8 mouse cellular contexts compared by ENCODE assay signal in genomic region chr13:41220304-41220834, GRCm38 (mm10). TPM values are rescaled to one million over a fixed set of nuclear protein-coding genes. Genes with fewer than 3 reads are reported as not detected.
DNase-seq lines count a peak whose midpoint lies in the region; ATAC-seq and TF ChIP-seq lines count a peak whose summit lies in the region.

Gene Elovl2, minus strand, starts transcription at chr13:41220405.

- peaks cover 5% of the 10 kb centered on the region; the same call in 1 of the 2 replicates for H3K4me1 ChIP-seq in intestine, embryonic 15.5 days (replicated peaks)
- H3K4me1 ChIP-seq in limb, embryonic 10.5 days = peaks cover 12% of the 10 kb centered on the region
- no peaks in the 10 kb centered on the region; the same call in 1 of the 2 replicates for H3K4me1 ChIP-seq in midbrain, embryonic 11.5 days (ENCODE audit: control insufficient read depth, insufficient read depth, low read length)
- H3K4me1 ChIP-seq in small intestine, adult 2 months (ENCODE audit: control insufficient read depth, insufficient read depth, insufficient read length, low read length) = peaks cover 3% of the 10 kb centered on the region

- peak within 1 kb of the TSS; percentile 65 for H3K4me3 ChIP-seq in intestine, embryonic 15.5 days (replicated peaks)
- peak within 1 kb of the TSS; percentile 68 for H3K4me3 ChIP-seq in limb, embryonic 10.5 days
- H3K4me3 ChIP-seq in midbrain, embryonic 11.5 days (ENCODE audit: low read depth, low read length) = peak within 1 kb of the TSS; percentile 59
- peak within 1 kb of the TSS; percentile 56 for H3K4me3 ChIP-seq in small intestine, adult 2 months (ENCODE audit: low read depth, low read length)

- peak; percentile 70; the same call in 1 of the 2 replicates for TF ChIP-seq CTCF in small intestine, adult 2 months (IDR thresholded peaks at IDR 0.05; ENCODE audit: extremely low read depth, insufficient read length, insufficient replicate concordance, low read depth, low read length)

- H3K36me3 ChIP-seq in intestine, embryonic 15.5 days = no peaks in the 10 kb centered on the region
- no peaks in the 10 kb centered on the region for H3K36me3 ChIP-seq in limb, embryonic 10.5 days
- no peaks in the 10 kb centered on the region for H3K36me3 ChIP-seq in midbrain, embryonic 11.5 days (ENCODE audit: control insufficient read depth, insufficient read depth, low read length)
- H3K36me3 ChIP-seq in small intestine, adult 2 months (ENCODE audit: control insufficient read depth, insufficient read depth, low read length) = no peaks in the 10 kb centered on the region

- ATAC-seq in intestine, embryonic 15.5 days = peak; percentile 96
- peak; percentile 96 for ATAC-seq in midbrain, embryonic 11.5 days (ENCODE audit: low FRiP score)
- no peak for ATAC-seq in monocyte, adult 5-6 weeks (replicated peaks; ENCODE audit: insufficient number of reproducible peaks, low FRiP score, low TSS enrichment, poor library complexity, severe bottlenecking)

- H3K9me3 ChIP-seq in intestine, embryonic 15.5 days = no peaks in the 10 kb centered on the region
- no peaks in the 10 kb centered on the region for H3K9me3 ChIP-seq in limb, embryonic 10.5 days (replicated peaks)
- peaks cover 9% of the 10 kb centered on the region for H3K9me3 ChIP-seq in midbrain, embryonic 11.5 days (ENCODE audit: control insufficient read depth, low read length)

- peak within 1 kb of the TSS; percentile 51 for H3K9ac ChIP-seq in intestine, embryonic 15.5 days
- peak within 1 kb of the TSS; percentile 82 for H3K9ac ChIP-seq in midbrain, embryonic 11.5 days (ENCODE audit: low read length)

- no peak for TF ChIP-seq POLR2A in small intestine, adult 2 months (IDR thresholded peaks at IDR 0.05; ENCODE audit: low read depth, low read length)

- peak within 1 kb of the TSS; percentile 80 for H3K4me2 ChIP-seq in intestine, embryonic 15.5 days (replicated peaks)
- H3K4me2 ChIP-seq in midbrain, embryonic 11.5 days = peak within 1 kb of the TSS; percentile 47

- WGBS in intestine, embryonic 15.5 days = 2% methylated on average over 41 of the region's 77 CpGs
- 2% methylated on average over 76 of the region's 77 CpGs for WGBS in limb, embryonic 10.5 days
- 2% methylated on average over 42 of the region's 77 CpGs for WGBS in midbrain, embryonic 11.5 days
- 2% methylated on average over 73 of the region's 77 CpGs for WGBS in small intestine, adult 2 months

- no peak within 1 kb of the TSS for H3K27ac ChIP-seq in intestine, embryonic 15.5 days
- peak within 1 kb of the TSS; percentile 89 for H3K27ac ChIP-seq in limb, embryonic 10.5 days
- H3K27ac ChIP-seq in midbrain, embryonic 11.5 days (ENCODE audit: low read depth, low read length) = peak within 1 kb of the TSS; percentile 60
- H3K27ac ChIP-seq in small intestine, adult 2 months (ENCODE audit: insufficient read depth, low read depth, low read length) = no peak within 1 kb of the TSS

- DNase-seq in adrenal gland, adult 8-10 months = peak; percentile 17
- DNase-seq in embryo, embryonic 11 days = peak; percentile 94
- DNase-seq in gonadal fat pad, adult 2 months (ENCODE audit: low read depth) = no peak
- peak; percentile 89 for DNase-seq in limb, embryonic 10.5 days (ENCODE audit: low spot score)
- peak; percentile 98 for DNase-seq in midbrain, embryonic 11.5 days (ENCODE audit: low spot score, missing footprints)

- no peaks in the 10 kb centered on the region for H3K27me3 ChIP-seq in intestine, embryonic 15.5 days (replicated peaks)
- no peaks in the 10 kb centered on the region for H3K27me3 ChIP-seq in limb, embryonic 10.5 days (ENCODE audit: low read depth, poor library complexity, severe bottlenecking)
- no peaks in the 10 kb centered on the region for H3K27me3 ChIP-seq in midbrain, embryonic 11.5 days (ENCODE audit: control insufficient read depth, insufficient read depth, low read length)
- H3K27me3 ChIP-seq in small intestine, adult 2 months (ENCODE audit: control insufficient read depth, insufficient read depth, low read length) = peaks cover 16% of the 10 kb centered on the region

RNA-seq across cellular contexts. Expression of gene Elovl2, which starts in this region (rescaled TPM):
- under 1 TPM; 0.49 to 0.78 (median 0.52) TPM for total RNA-seq in adrenal gland, adult 8-10 months (2022)
- polyA plus RNA-seq in gonadal fat pad, adult 2 months (2012; rRNA removed) = 17.1 and 22.1 TPM in 2 replicates
- 7.7 and 8.1 TPM in 2 replicates for polyA plus RNA-seq in intestine, embryonic 15.5 days (2015; fragmentation: Nextera tagmentation; extraction: Ambion mirVana)
- polyA plus RNA-seq in limb, embryonic 10.5 days (2016; fragmentation: Nextera tagmentation; extraction: Ambion mirVana) = 22.9 and 29.2 TPM in 2 replicates
- 48.3 and 56.3 TPM in 2 replicates for polyA plus RNA-seq in midbrain, embryonic 11.5 days (2014; fragmentation: Nextera tagmentation; extraction: Ambion mirVana)
- polyA plus RNA-seq in small intestine, adult 2 months (2012; rRNA removed) = 0.05 and 0.08 TPM in 2 replicates
- total RNA-seq in monocyte, adult 5-6 weeks (2017) = not detected in 3 replicates

Comparison
In these comparisons a context has a peak if more than half of its experiments do, and no peak if none do; other contexts are left out.
1. Peak in DNase-seq in adrenal gland, adult 8-10 months; RNA of the gene not detected or under 1 TPM.
2. H3K27ac ChIP-seq: peak in limb, embryonic 10.5 days (single experiment) and midbrain, embryonic 11.5 days (single experiment); none in intestine, embryonic 15.5 days (single experiment) and small intestine, adult 2 months (single experiment).
3. Peak in every context shown above with its lines, with median percentiles within 50 percentile points of each other: H3K4me3 ChIP-seq.